In the genomic region with DNA sequence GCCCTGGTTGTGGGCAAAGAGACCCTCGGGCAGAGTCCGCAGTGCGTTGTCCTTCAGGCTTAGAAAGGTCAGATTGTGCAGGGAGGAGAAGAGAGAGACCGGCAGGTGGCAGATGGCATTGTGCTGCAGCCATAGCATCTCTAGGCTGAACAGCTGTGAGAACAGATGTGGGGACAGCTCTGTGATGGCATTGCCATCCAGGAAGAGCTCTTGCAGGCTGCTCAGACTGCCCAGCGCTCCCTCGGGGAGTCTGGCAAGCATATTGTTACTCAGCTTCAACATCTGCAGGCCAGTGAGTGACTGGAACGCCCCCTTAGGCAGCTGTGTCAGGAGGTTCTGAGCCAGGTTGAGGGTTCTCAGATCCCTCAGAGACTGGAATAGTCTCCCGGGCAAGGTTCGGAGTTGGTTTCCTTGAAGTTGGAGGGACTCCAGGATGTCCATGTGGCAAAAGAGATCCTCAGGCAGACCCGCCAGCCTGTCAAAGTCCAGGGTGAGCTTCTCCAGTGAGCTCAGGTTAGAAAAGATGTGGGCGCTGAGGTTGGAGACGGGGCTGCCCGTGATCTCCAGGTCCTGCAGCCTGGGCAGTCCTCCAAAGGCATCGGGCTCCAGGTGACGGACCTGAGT, we compare ENCODE assay signal across 31 mouse cellular contexts. TPM values are rescaled to one million over a fixed set of nuclear protein-coding genes. Genes with fewer than 3 reads are reported as not detected.
A peak's percentile ranks its signal among the peaks of the same experiment; 100 is the strongest.
DNase-seq lines count a peak whose midpoint lies in the region; TF ChIP-seq lines count a peak whose summit lies in the region.
"Had no signal": no experiment of that assay in that cellular context is flagged by ENCODE, and none has a peak within 500 bp of the region (broad histone marks: within the 10 kb centered on the region; RNA-seq: fewer than 3 reads in every experiment).

No protein-coding gene starts in this region.

- TF ChIP-seq CTCF in heart, adult 2 months (IDR thresholded peaks at IDR 0.05) = peak; percentile 17; the same call in 1 of the 2 replicates
- no peak for TF ChIP-seq CTCF in kidney, adult 2 months (conservative IDR thresholded peaks at IDR 0.05; ENCODE audit: insufficient read depth, insufficient read length, low read depth, low read length)

- H3K9ac ChIP-seq in heart, adult 2 months (ENCODE audit: low read depth, low read length) = peak overlapping the region; percentile 56
- H3K9ac ChIP-seq: embryonic facial prominence, embryonic 13.5 days; heart, embryonic 12.5 days; hindbrain, embryonic 13.5 days; limb, embryonic 15.5 days had no signal

- no peaks in the 10 kb centered on the region for H3K4me1 ChIP-seq in heart, adult 2 months (ENCODE audit: control insufficient read depth, insufficient read depth, low read length)
- H3K4me1 ChIP-seq in kidney, adult 2 months (ENCODE audit: control insufficient read depth, insufficient read depth, low read length) = no peaks in the 10 kb centered on the region

- peak overlapping the region; percentile 18 for H3K4me3 ChIP-seq in heart, adult 2 months
- H3K4me3 ChIP-seq in kidney, adult 2 months (ENCODE audit: insufficient read depth, low read depth, low read length) = no peak overlapping the region
- H3K4me3 ChIP-seq: embryonic facial prominence, embryonic 13.5 days; gastrocnemius, adult 2 months; heart, embryonic 12.5 days; hindbrain, embryonic 13.5 days; left cerebral cortex, adult 2 months; limb, embryonic 15.5 days had no signal

- 66% methylated on average over 15 of the region's 15 CpGs for WGBS in heart, adult 2 months
- 69% methylated on average over 15 of the region's 15 CpGs for WGBS in kidney, adult 2 months

- no peak for TF ChIP-seq EP300 in heart, adult 2 months (IDR thresholded peaks at IDR 0.05; ENCODE audit: insufficient read depth, low read depth, low read length)

- H3K27me3 ChIP-seq in heart, adult 2 months (ENCODE audit: control insufficient read depth, insufficient read depth, low read length) = no peaks in the 10 kb centered on the region
- no peaks in the 10 kb centered on the region for H3K27me3 ChIP-seq in kidney, adult 2 months (replicated peaks; ENCODE audit: control insufficient read depth, insufficient read depth, low read length)
- H3K27me3 ChIP-seq: embryonic facial prominence, embryonic 13.5 days; limb, embryonic 15.5 days had no signal

- intact Hi-C loops in heart, adult 2 months (cut with DNase I) = no loop called here
- intact Hi-C loops in heart, postnatal 36 days (cut with DNase I) = no loop called here

- DNase-seq in heart, adult 2 months = no peak
- DNase-seq in heart, postnatal 36 days = no peak
- DNase-seq in kidney, adult 2 months = peak; percentile 85
- no peak for DNase-seq in kidney, postnatal 14 days
- peak; percentile 42 for DNase-seq in retina, postnatal 1 day
- DNase-seq in retina, embryonic 14.5 days (ENCODE audit: low spot score) = no peak
- no peak for DNase-seq in B cell, adult 2 months
- DNase-seq: cerebellum, adult 18-20 months; cerebellum, postnatal 25 days; gastrocnemius, adult 2 months; lung, adult 18-20 months; lung, postnatal 10 days; right cerebral cortex, postnatal 14 days; thymus, adult 2 months; thymus, postnatal 4 days had no signal

- H3K36me3 ChIP-seq in heart, adult 2 months (ENCODE audit: control insufficient read depth, insufficient read depth, low read length) = no peaks in the 10 kb centered on the region
- H3K36me3 ChIP-seq in kidney, adult 2 months (ENCODE audit: control insufficient read depth, insufficient read depth, low read length) = no peaks in the 10 kb centered on the region
- H3K36me3 ChIP-seq: embryonic facial prominence, embryonic 13.5 days; heart, embryonic 12.5 days; hindbrain, embryonic 13.5 days; limb, embryonic 15.5 days had no signal

- no peak for TF ChIP-seq POLR2A in heart, adult 2 months (IDR thresholded peaks at IDR 0.05; ENCODE audit: insufficient read depth, low read depth, low read length)
- TF ChIP-seq POLR2A in kidney, adult 2 months (IDR thresholded peaks at IDR 0.05; ENCODE audit: low read depth, low read length) = no peak

- H3K27ac ChIP-seq in heart, adult 2 months = peak overlapping the region; percentile 34
- H3K27ac ChIP-seq in kidney, adult 2 months (ENCODE audit: insufficient read depth, low read depth, low read length) = no peak overlapping the region
- H3K27ac ChIP-seq: embryonic facial prominence, embryonic 13.5 days; gastrocnemius, adult 2 months; hindbrain, embryonic 13.5 days; left cerebral cortex, adult 2 months; limb, embryonic 15.5 days; stomach, postnatal 0 days had no signal

- no peaks in the 10 kb centered on the region for H3K79me2 ChIP-seq in heart, adult 2 months (replicated peaks; ENCODE audit: control insufficient read depth, insufficient read depth, low read length)

RNA-seq across cellular contexts. Expression of a gene that starts 7.2 kb away (rescaled TPM):
- under 1 TPM; 0.10 to 0.11 TPM for total RNA-seq in heart, adult 2 months (2021)
- polyA plus RNA-seq in heart, adult 2 months (2012; rRNA removed) = 0.64 and 0.88 TPM in 2 replicates
- under 1 TPM; 0.11 to 0.19 TPM for total RNA-seq in heart, postnatal 36 days (2021)
- polyA plus RNA-seq in kidney, adult 2 months (2012; rRNA removed) = 0.42 and 0.52 TPM in 2 replicates
- total RNA-seq: gastrocnemius, adult 2 months; layer of hippocampus, postnatal 10 days; left cerebral cortex, adult 2 months; left cerebral cortex, postnatal 36 days; megakaryocyte progenitor cell, adult 5-6 weeks; midbrain, postnatal 0 days had no signal
- polyA plus RNA-seq: activated CD4-positive, CD25-positive, alpha-beta regulatory T cell, adult 4 months; embryonic facial prominence, embryonic 13.5 days; forebrain, embryonic 14.5 days; frontal cortex, adult 2 months; gonadal fat pad, adult 2 months; heart, embryonic 12.5 days; hindbrain, embryonic 13.5 days; limb, embryonic 15.5 days; midbrain, embryonic 11.5 days; midbrain, postnatal 0 days; neural tube, embryonic 14.5 days; stomach, postnatal 0 days had no signal

RNA-seq across cellular contexts. Expression of a gene that starts 22.9 kb away (rescaled TPM):
- total RNA-seq in heart, adult 2 months (2021) = under 1 TPM; 0.07 to 0.08 TPM
- 0.06 and 0.09 TPM in 2 replicates for polyA plus RNA-seq in heart, adult 2 months (2012; rRNA removed)
- total RNA-seq in heart, postnatal 36 days (2021) = under 1 TPM; 0.16 to 0.17 TPM
- 0.01 TPM in 1 of 2 replicates, not detected in the other for polyA plus RNA-seq in kidney, adult 2 months (2012; rRNA removed)
- total RNA-seq: left cerebral cortex, adult 2 months; left cerebral cortex, postnatal 36 days; megakaryocyte progenitor cell, adult 5-6 weeks had no signal
- polyA plus RNA-seq: activated CD4-positive, CD25-positive, alpha-beta regulatory T cell, adult 4 months; frontal cortex, adult 2 months had no signal

RNA-seq across cellular contexts. Expression of a gene that starts 50.5 kb away (rescaled TPM):
- 1 to 10 TPM in 1 of 2 experiments, under 1 TPM in 1; 0.39 to 2.3 TPM for total RNA-seq in heart, adult 2 months (2021)
- polyA plus RNA-seq in heart, adult 2 months (2012; rRNA removed) = 0.61 and 1.5 TPM in 2 replicates
- total RNA-seq in heart, postnatal 36 days (2021) = under 1 TPM; 0.38 to 0.44 TPM
- 0.04 and 0.14 TPM in 2 replicates for polyA plus RNA-seq in kidney, adult 2 months (2012; rRNA removed)
- total RNA-seq: gastrocnemius, adult 2 months had no signal
- polyA plus RNA-seq: activated CD4-positive, CD25-positive, alpha-beta regulatory T cell, adult 4 months had no signal

Comparison
In these comparisons a context has a peak if more than half of its experiments do, and no peak if none do; other contexts are left out.
1. DNase-seq: peak in kidney, adult 2 months (single experiment) and retina, postnatal 1 day (single experiment); none in heart, adult 2 months (0 of 2), heart, postnatal 36 days (0 of 2), kidney, postnatal 14 days (single experiment), retina, embryonic 14.5 days (single experiment) and B cell, adult 2 months (0 of 2).